Mouse (Mus musculus) stomach, postnatal 0 days (tissue): Measurements from ENCODE around the gene Cntnap1.

Experiments used
- CTCF ChIP-seq: IDR thresholded peaks from 2 replicates; pipeline ENCODE4 v1.5.1; 2016; ENCODE audit warnings: antibody characterized with exemption, low read depth, mild to moderate bottlenecking, moderate library complexity
- EP300 ChIP-seq: optimal IDR thresholded peaks from 2 replicates; pipeline ENCODE3; 2016; ENCODE audit warnings: antibody characterized with exemption

DNA sequence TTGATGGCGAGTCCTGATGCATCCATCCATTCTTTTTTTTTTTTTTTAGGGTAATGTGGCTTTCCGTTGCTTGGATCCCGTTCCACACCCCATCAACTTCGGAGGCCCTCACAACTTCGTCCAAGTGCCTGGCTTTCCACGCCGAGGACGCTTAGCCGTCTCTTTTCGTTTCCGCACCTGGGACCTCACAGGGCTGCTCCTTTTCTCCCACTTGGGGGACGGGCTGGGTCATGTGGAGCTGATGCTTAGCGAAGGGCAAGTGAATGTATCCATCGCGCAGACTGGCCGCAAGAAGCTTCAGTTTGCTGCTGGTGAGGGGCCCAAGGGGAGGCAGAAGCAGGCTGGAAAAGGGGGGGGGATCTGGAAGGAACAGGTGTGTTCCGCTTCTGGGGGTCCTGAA, 9.9 kb downstream of the Cntnap1 start:
- no peak for TF ChIP-seq CTCF
- no peak for TF ChIP-seq EP300
